Mouse (Mus musculus): ENCODE results near the gene Mterf2. TPM values are rescaled to one million over a fixed set of nuclear protein-coding genes. Genes with fewer than 3 reads are reported as not detected.

The Mterf2 gene
- 9.7 and 11.2 TPM in 2 replicates for total RNA-seq (2012; rRNA removed)
- total RNA-seq (2014; rRNA removed), result 32.0 and 34.0 TPM in 2 replicates
- polyA plus RNA-seq (2012; ENCODE audit: insufficient read length, low read depth), result 10.7 and 18.4 TPM in 2 replicates

DNA sequence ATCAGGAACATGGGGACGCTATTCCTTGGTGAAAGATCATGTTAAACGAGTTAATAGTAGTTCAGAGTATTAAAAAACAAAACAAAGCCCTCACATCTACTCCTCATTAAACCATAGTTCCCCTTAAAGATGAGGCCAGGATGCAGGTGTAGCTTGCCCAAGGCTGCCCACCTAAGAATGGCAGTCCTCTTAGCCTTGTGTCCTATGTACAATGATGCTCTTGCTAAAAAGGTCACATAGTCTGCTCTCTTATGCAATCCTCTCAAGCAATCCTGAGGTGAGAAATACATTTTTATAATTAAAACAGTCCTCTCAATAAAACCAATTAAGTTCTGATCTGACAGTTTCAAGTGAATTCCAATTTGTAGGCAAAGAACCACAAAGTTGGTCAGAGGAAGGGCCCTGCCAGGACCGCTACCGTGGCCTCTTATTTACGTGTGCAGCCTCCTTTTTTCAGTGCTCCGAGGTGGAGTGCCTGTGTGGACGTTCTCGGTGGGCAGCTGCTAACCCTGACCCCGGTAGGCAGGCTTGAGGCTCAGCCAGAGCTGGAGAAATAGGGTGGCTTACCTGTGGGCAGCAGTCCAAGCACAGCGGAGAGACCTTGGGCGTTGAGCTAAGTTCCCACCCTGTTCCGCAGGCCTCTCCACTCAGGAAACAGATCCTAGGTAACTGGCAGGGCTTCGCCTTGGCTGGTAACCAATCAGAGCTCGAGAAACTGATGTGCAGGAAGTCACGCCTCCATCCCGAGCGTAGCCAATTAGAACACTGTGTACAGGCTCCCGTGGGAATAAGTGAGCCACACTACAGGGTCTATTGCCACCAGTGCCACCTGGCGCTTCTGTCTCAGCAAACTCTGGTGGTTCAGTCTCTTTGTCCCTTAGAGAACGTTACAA is at the start of gene Mterf2:
Gene Mterf2, minus strand, starts transcription at position 633 of the 893 bp plus-strand sequence.
- peak within 1 kb of the TSS; percentile 92 for H3K4me2 ChIP-seq (ENCODE audit: insufficient read depth, low read depth, poor library complexity, severe bottlenecking)
- in situ Hi-C loops (cut with MboI; ENCODE audit: low pct_ligation_motif_present, low pct_unique_long_range_greater_than_20kb, low sequenced_read_pairs) (no loop called here), dilution Hi-C loops (cut with MboI; ENCODE audit: extremely low pct_ligation_motif_present, extremely low pct_unique_long_range_greater_than_20kb, low sequenced_read_pairs) (no loop called here)
- H3K36me3 ChIP-seq (replicated peaks in 1 of 2; ENCODE audit: control insufficient read depth in 1 of 2, insufficient read depth in 1 of 2, low read length in 1 of 2), result peaks cover 15 to 48% of the 10 kb centered on the region in 2 experiments
- H3K9me3 ChIP-seq (replicated peaks; ENCODE audit: low read length), result peaks cover 4% of the 10 kb centered on the region
- peaks cover 8 to 22% of the 10 kb centered on the region in 2 experiments for H3K4me1 ChIP-seq (ENCODE audit: control insufficient read depth in 1 of 2, insufficient read depth in 2 of 2)
- H3K79me2 ChIP-seq (replicated peaks; ENCODE audit: control insufficient read depth, extremely low read depth, insufficient read depth, poor library complexity, severe bottlenecking), result peaks cover 4% of the 10 kb centered on the region; the same call in 1 of the 2 replicates
- no peaks in the 10 kb centered on the region for H3K27me3 ChIP-seq (replicated peaks)
- H3K27ac ChIP-seq (ENCODE audit: insufficient read depth, low read depth), result no peak within 1 kb of the TSS
- DNase-seq (ENCODE audit: extremely low read depth), result peak; percentile 100
- TF ChIP-seq EP300 (IDR thresholded peaks at IDR 0.05; ENCODE audit: low read length) (no peak), RCOR1 (conservative IDR thresholded peaks at IDR 0.05; ENCODE audit: low read depth, low read length) (no peak), NRF1 (IDR thresholded peaks at IDR 0.05; ENCODE audit: low read depth, low read length) (no peak), UBTF (IDR thresholded peaks at IDR 0.05; ENCODE audit: low read depth, low read length) (no peak), ZKSCAN1 (IDR thresholded peaks at IDR 0.05; ENCODE audit: borderline replicate concordance, low read depth, low read length) (no peak), BHLHE40 (IDR thresholded peaks at IDR 0.05; ENCODE audit: low read depth, low read length) (0 out of 2 replicates have a peak, but pooled peaks have one; percentile 32), KAT2A (IDR thresholded peaks at IDR 0.05; ENCODE audit: insufficient replicate concordance, low read length) (peak; percentile 82), SMC3 (IDR thresholded peaks at IDR 0.05; ENCODE audit: low read depth, low read length) (peak; percentile 55), JUND (conservative IDR thresholded peaks at IDR 0.05; ENCODE audit: low read depth, low read length) (no peak), POLR2AphosphoS2 (IDR thresholded peaks at IDR 0.05; ENCODE audit: low read depth, low read length) (peak; percentile 28; the same call in 1 of the 2 replicates), MXI1 (IDR thresholded peaks at IDR 0.05; ENCODE audit: low read depth, low read length) (no peak; the same call in 1 of the 2 replicates), POLR2A (IDR thresholded peaks at IDR 0.05; ENCODE audit: low read depth, low read length) (peak; percentile 72), RAD21 (IDR thresholded peaks at IDR 0.05; ENCODE audit: low read depth, low read length) (peak; percentile 44), MAX (IDR thresholded peaks at IDR 0.05; ENCODE audit: low read length) (no peak), CTCF (conservative IDR thresholded peaks at IDR 0.05 in 1 of 2, IDR thresholded peaks at IDR 0.05 in 1 of 2; ENCODE audit: low read depth in 2 of 2, low read length in 2 of 2) (peak in 1 of 2 experiments; percentile 64; a peak in 2 of 4 replicates), TCF12 (IDR thresholded peaks at IDR 0.05; ENCODE audit: low read depth, low read length) (peak; percentile 55; the same call in 1 of the 2 replicates), ZMIZ1 (IDR thresholded peaks at IDR 0.05; ENCODE audit: low read depth, low read length) (0 out of 2 replicates have a peak, but pooled peaks have one; percentile 39), NELFE (IDR thresholded peaks at IDR 0.05; ENCODE audit: low read depth, low read length) (peak; percentile 59), ELF1 (IDR thresholded peaks at IDR 0.05; ENCODE audit: low read depth, low read length) (peak; percentile 87), JUN (IDR thresholded peaks at IDR 0.05; ENCODE audit: insufficient read depth, low read depth, low read length) (no peak), ZC3H11A (IDR thresholded peaks at IDR 0.05; ENCODE audit: low read depth, low read length) (no peak), PAX5 (IDR thresholded peaks at IDR 0.05; ENCODE audit: low read length) (no peak), IRF4 (IDR thresholded peaks at IDR 0.05; ENCODE audit: low read depth, low read length) (0 out of 2 replicates have a peak, but pooled peaks have one; percentile 36), HCFC1 (IDR thresholded peaks at IDR 0.05; ENCODE audit: low read depth, low read length) (peak; percentile 65), GABPA (IDR thresholded peaks at IDR 0.05; ENCODE audit: insufficient replicate concordance, low read depth, low read length) (no peak), CHD2 (IDR thresholded peaks at IDR 0.05; ENCODE audit: low read length) (peak; percentile 89), TBP (conservative IDR thresholded peaks at IDR 0.05; ENCODE audit: low read depth, low read length) (peak; percentile 48; the same call in 1 of the 2 replicates), SIN3A (IDR thresholded peaks at IDR 0.05; ENCODE audit: low read length) (no peak), MEF2A (IDR thresholded peaks at IDR 0.05; ENCODE audit: borderline replicate concordance, low read depth, low read length) (no peak; the same call in 1 of the 2 replicates), CHD1 (IDR thresholded peaks at IDR 0.05; ENCODE audit: low read depth, low read length) (no peak)
- H3K4me3 ChIP-seq (replicated peaks in 1 of 3; ENCODE audit: low read depth in 2 of 3, low read length in 2 of 3, poor library complexity in 1 of 3), result peak within 1 kb of the TSS; percentile 65 to 88 (median 82)
- H3K9ac ChIP-seq (ENCODE audit: insufficient read depth, low read depth), result peak within 1 kb of the TSS; percentile 58

Measured in CH12.LX (cell line).